Mouse (Mus musculus) CH12.LX (cell line): ENCODE measurements around the gene Slc26a9.

Experiments
- HCFC1 ChIP-seq: IDR thresholded peaks from 2 replicates; pipeline ENCODE4 v1.6.1; 2012; ENCODE audit warnings: low read depth, mild to moderate bottlenecking, inconsistent platforms, low read length, improper control_type of control experiment
- USF1 ChIP-seq: IDR thresholded peaks from 2 replicates; pipeline ENCODE4 v1.6.1; 2014; ENCODE audit warnings: low read depth, mild to moderate bottlenecking, inconsistent platforms, low read length, improper control_type of control experiment
- ZC3H11A ChIP-seq: IDR thresholded peaks from 2 replicates; pipeline ENCODE4 v1.6.1; 2012; ENCODE audit warnings: low read depth, mild to moderate bottlenecking, inconsistent platforms, low read length, improper control_type of control experiment

DNA sequence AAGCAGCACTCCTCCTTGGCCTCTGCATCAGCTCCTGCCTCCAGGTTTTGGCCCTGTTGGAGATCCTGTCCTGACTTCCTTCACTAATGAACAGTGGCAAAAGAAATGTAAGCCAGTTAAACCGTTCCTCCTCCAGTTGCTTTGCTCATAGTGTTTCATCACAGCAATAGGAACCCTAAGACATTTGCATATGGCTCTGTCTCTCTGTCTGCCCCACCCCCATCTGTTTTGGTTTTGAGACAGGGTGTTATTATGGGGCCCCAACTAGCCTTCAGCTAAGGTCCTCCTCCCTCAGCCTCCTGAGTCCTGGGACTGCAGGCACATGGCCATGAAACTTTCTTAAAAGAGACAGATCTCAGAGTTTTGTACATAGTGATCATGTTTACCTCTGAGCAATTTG is 56.2 kb downstream of the Slc26a9 start:
- TF ChIP-seq ZC3H11A (no peak), USF1 (no peak), HCFC1 (no peak)
